Mouse (Mus musculus): ENCODE results near the gene AI597479. TPM values are rescaled to one million over a fixed set of nuclear protein-coding genes. Genes with fewer than 3 reads are reported as not detected.

Gene AI597479
- polyA plus RNA-seq, 1 experiment from 2014 or later: 29.1 TPM

GRCm38 (mm10) chr1:43145388-43145787 lies 46.9 kb downstream of the AI597479 start:
- H3K27me3 ChIP-seq (ENCODE audit: control insufficient read depth, insufficient read depth, low read length): no peaks in the 10 kb centered on the region
- no peak overlapping the region for H3K9ac ChIP-seq (ENCODE audit: low read length)
- no peaks in the 10 kb centered on the region for H3K36me3 ChIP-seq (ENCODE audit: control insufficient read depth, insufficient read depth, low read length)
- no peak overlapping the region for H3K4me2 ChIP-seq (ENCODE audit: low read depth, low read length)
- H3K4me1 ChIP-seq (ENCODE audit: control insufficient read depth, insufficient read depth, low read length): peaks cover 21% of the 10 kb centered on the region
- ATAC-seq (ENCODE audit: insufficient read depth, low FRiP score): peak; percentile 42; the same call in 1 of the 2 replicates
- H3K27ac ChIP-seq (ENCODE audit: low read length): peak overlapping the region; percentile 2; the same call in 1 of the 2 replicates
- no peaks in the 10 kb centered on the region for H3K9me3 ChIP-seq (replicated peaks; ENCODE audit: control insufficient read depth, low read length)
- no peak overlapping the region for H3K4me3 ChIP-seq (replicated peaks; ENCODE audit: low read length)
- WGBS: 64% methylated on average over 6 of the region's 6 CpGs

- Histone ChIP-seq H3K27ac (ENCODE audit: low read length) (no peak overlapping the region), H3K4me3 (replicated peaks; ENCODE audit: low read length) (no peak overlapping the region), H3K9ac (ENCODE audit: low read length) (no peak overlapping the region), H3K4me2 (ENCODE audit: low read depth, low read length) (no peak overlapping the region), H3K36me3 (ENCODE audit: control insufficient read depth, insufficient read depth, low read length) (no peaks in the 10 kb centered on the region), H3K4me1 (ENCODE audit: control insufficient read depth, insufficient read depth, low read length) (peaks cover 23% of the 10 kb centered on the region), H3K27me3 (ENCODE audit: control insufficient read depth, insufficient read depth, low read length) (no peaks in the 10 kb centered on the region), H3K9me3 (replicated peaks; ENCODE audit: control insufficient read depth, low read length) (no peaks in the 10 kb centered on the region)
- 61% methylated on average over 2 of the region's 2 CpGs for WGBS
- no peak for ATAC-seq (ENCODE audit: insufficient read depth, low FRiP score)
Observed at GRCm38 (mm10) chr1:43147474-43147873, 49.0 kb downstream of the AI597479 start.

GRCm38 (mm10) chr1:43150225-43150624 lies 51.7 kb downstream of the AI597479 start:
- H3K4me3 ChIP-seq (replicated peaks; ENCODE audit: low read length): no peak overlapping the region
- H3K27ac ChIP-seq (ENCODE audit: low read length): no peak overlapping the region
- no peak overlapping the region for H3K9ac ChIP-seq (ENCODE audit: low read length)
- peaks cover 25% of the 10 kb centered on the region for H3K4me1 ChIP-seq (ENCODE audit: control insufficient read depth, insufficient read depth, low read length)
- no peaks in the 10 kb centered on the region for H3K36me3 ChIP-seq (ENCODE audit: control insufficient read depth, insufficient read depth, low read length)
- H3K9me3 ChIP-seq (replicated peaks; ENCODE audit: control insufficient read depth, low read length): no peaks in the 10 kb centered on the region
- no peaks in the 10 kb centered on the region for H3K27me3 ChIP-seq (ENCODE audit: control insufficient read depth, insufficient read depth, low read length)
- WGBS: 44% methylated on average over 3 of the region's 3 CpGs
- ATAC-seq (ENCODE audit: insufficient read depth, low FRiP score): no peak
- H3K4me2 ChIP-seq (ENCODE audit: low read depth, low read length): no peak overlapping the region

GRCm38 (mm10) chr1:43152626-43153025 lies 54.1 kb downstream of the AI597479 start:
- Histone ChIP-seq H3K9ac (ENCODE audit: low read length) (no peak overlapping the region), H3K27me3 (ENCODE audit: control insufficient read depth, insufficient read depth, low read length) (no peaks in the 10 kb centered on the region), H3K9me3 (replicated peaks; ENCODE audit: control insufficient read depth, low read length) (0 out of 2 replicates have a peak, but pooled peaks cover 4% of the 10 kb centered on the region), H3K27ac (ENCODE audit: low read length) (peak overlapping the region; percentile 81), H3K4me1 (ENCODE audit: control insufficient read depth, insufficient read depth, low read length) (peaks cover 27% of the 10 kb centered on the region), H3K4me3 (replicated peaks; ENCODE audit: low read length) (no peak overlapping the region), H3K4me2 (ENCODE audit: low read depth, low read length) (no peak overlapping the region), H3K36me3 (ENCODE audit: control insufficient read depth, insufficient read depth, low read length) (peaks cover 4% of the 10 kb centered on the region; the same call in 1 of the 2 replicates)
- peak; percentile 92 for ATAC-seq (ENCODE audit: insufficient read depth, low FRiP score)
- WGBS: 59% methylated on average over 4 of the region's 4 CpGs

- no peak overlapping the region for H3K4me2 ChIP-seq (ENCODE audit: low read depth, low read length)
- WGBS: 46% methylated on average over 5 of the region's 5 CpGs
- H3K27me3 ChIP-seq (ENCODE audit: control insufficient read depth, insufficient read depth, low read length): no peaks in the 10 kb centered on the region
- ATAC-seq (ENCODE audit: insufficient read depth, low FRiP score): no peak
- H3K9me3 ChIP-seq (replicated peaks; ENCODE audit: control insufficient read depth, low read length): 0 out of 2 replicates have a peak, but pooled peaks cover 5% of the 10 kb centered on the region
- no peak overlapping the region for H3K9ac ChIP-seq (ENCODE audit: low read length)
- no peak overlapping the region for H3K4me3 ChIP-seq (replicated peaks; ENCODE audit: low read length)
- peak overlapping the region; percentile 81 for H3K27ac ChIP-seq (ENCODE audit: low read length)
- peaks cover 27% of the 10 kb centered on the region for H3K4me1 ChIP-seq (ENCODE audit: control insufficient read depth, insufficient read depth, low read length)
- peaks cover 5% of the 10 kb centered on the region; the same call in 1 of the 2 replicates for H3K36me3 ChIP-seq (ENCODE audit: control insufficient read depth, insufficient read depth, low read length)
Observed at GRCm38 (mm10) chr1:43153538-43153937, 55.0 kb downstream of the AI597479 start.

GRCm38 (mm10) chr1:43154491-43154890 lies 56.0 kb downstream of the AI597479 start:
- Histone ChIP-seq H3K27ac (ENCODE audit: low read length) (peak overlapping the region; percentile 75), H3K36me3 (ENCODE audit: control insufficient read depth, insufficient read depth, low read length) (peaks cover 5% of the 10 kb centered on the region; the same call in 1 of the 2 replicates), H3K4me2 (ENCODE audit: low read depth, low read length) (0 out of 2 replicates have a peak overlapping the region, but pooled peaks have one; percentile 1), H3K9me3 (replicated peaks; ENCODE audit: control insufficient read depth, low read length) (0 out of 2 replicates have a peak, but pooled peaks cover 5% of the 10 kb centered on the region), H3K4me1 (ENCODE audit: control insufficient read depth, insufficient read depth, low read length) (peaks cover 31% of the 10 kb centered on the region), H3K9ac (ENCODE audit: low read length) (no peak overlapping the region), H3K4me3 (replicated peaks; ENCODE audit: low read length) (no peak overlapping the region), H3K27me3 (ENCODE audit: control insufficient read depth, insufficient read depth, low read length) (no peaks in the 10 kb centered on the region)
- ATAC-seq (ENCODE audit: insufficient read depth, low FRiP score): peak; percentile 41; the same call in 1 of the 2 replicates
- WGBS: 38% methylated on average over 2 of the region's 2 CpGs

- H3K9me3 ChIP-seq (replicated peaks; ENCODE audit: control insufficient read depth, low read length): 0 out of 2 replicates have a peak, but pooled peaks cover 5% of the 10 kb centered on the region
- ATAC-seq (ENCODE audit: insufficient read depth, low FRiP score): no peak
- 91% methylated on average over 2 of the region's 2 CpGs for WGBS
Observed at GRCm38 (mm10) chr1:43157907-43158306, 59.4 kb downstream of the AI597479 start.

GRCm38 (mm10) chr1:43159429-43159828 lies 60.9 kb downstream of the AI597479 start:
- Histone ChIP-seq H3K36me3 (ENCODE audit: control insufficient read depth, insufficient read depth, low read length) (peaks cover 5% of the 10 kb centered on the region; the same call in 1 of the 2 replicates), H3K4me3 (replicated peaks; ENCODE audit: low read length) (peak overlapping the region; percentile 17), H3K9ac (ENCODE audit: low read length) (peak overlapping the region; percentile 40; the same call in 1 of the 2 replicates), H3K4me1 (ENCODE audit: control insufficient read depth, insufficient read depth, low read length) (peaks cover 42% of the 10 kb centered on the region), H3K27me3 (ENCODE audit: control insufficient read depth, insufficient read depth, low read length) (no peaks in the 10 kb centered on the region), H3K27ac (ENCODE audit: low read length) (peak overlapping the region; percentile 82), H3K9me3 (replicated peaks; ENCODE audit: control insufficient read depth, low read length) (0 out of 2 replicates have a peak, but pooled peaks cover 5% of the 10 kb centered on the region), H3K4me2 (ENCODE audit: low read depth, low read length) (peak overlapping the region; percentile 38)
- ATAC-seq (ENCODE audit: insufficient read depth, low FRiP score): no peak
- 26% methylated on average over 4 of the region's 4 CpGs for WGBS

More at GRCm38 (mm10) chr1:43157907-43158306, 59.4 kb downstream of the AI597479 start:
- peaks cover 49% of the 10 kb centered on the region for H3K4me1 ChIP-seq (ENCODE audit: control insufficient read depth, insufficient read depth, low read length)
- no peaks in the 10 kb centered on the region for H3K27me3 ChIP-seq (ENCODE audit: control insufficient read depth, insufficient read depth, low read length)
- no peak overlapping the region for H3K27ac ChIP-seq (ENCODE audit: low read length)
- no peak overlapping the region for H3K9ac ChIP-seq (ENCODE audit: low read length)
- no peak overlapping the region for H3K4me2 ChIP-seq (ENCODE audit: low read depth, low read length)
- H3K4me3 ChIP-seq (replicated peaks; ENCODE audit: low read length): no peak overlapping the region
- peaks cover 5% of the 10 kb centered on the region; the same call in 1 of the 2 replicates for H3K36me3 ChIP-seq (ENCODE audit: control insufficient read depth, insufficient read depth, low read length)

GRCm38 (mm10) chr1:43162394-43162793 lies 63.9 kb downstream of the AI597479 start:
- WGBS: 81% methylated on average over 3 of the region's 3 CpGs
- no peak for ATAC-seq (ENCODE audit: insufficient read depth, low FRiP score)
- peak overlapping the region; percentile 69 for H3K4me2 ChIP-seq (ENCODE audit: low read depth, low read length)
- peak overlapping the region; percentile 80 for H3K9ac ChIP-seq (ENCODE audit: low read length)
- peaks cover 4% of the 10 kb centered on the region; the same call in 1 of the 2 replicates for H3K36me3 ChIP-seq (ENCODE audit: control insufficient read depth, insufficient read depth, low read length)
- H3K9me3 ChIP-seq (replicated peaks; ENCODE audit: control insufficient read depth, low read length): 0 out of 2 replicates have a peak, but pooled peaks cover 4% of the 10 kb centered on the region
- H3K27ac ChIP-seq (ENCODE audit: low read length): peak overlapping the region; percentile 91; the same call in 1 of the 2 replicates
- H3K4me3 ChIP-seq (replicated peaks; ENCODE audit: low read length): peak overlapping the region; percentile 58
- peaks cover 30% of the 10 kb centered on the region for H3K4me1 ChIP-seq (ENCODE audit: control insufficient read depth, insufficient read depth, low read length)
- H3K27me3 ChIP-seq (ENCODE audit: control insufficient read depth, insufficient read depth, low read length): no peaks in the 10 kb centered on the region
